Mouse (Mus musculus) heart, postnatal 0 days (tissue): Measurements from ENCODE around the gene Srsf10.

ENCODE experiments used
- CTCF ChIP-seq: IDR thresholded peaks from 2 replicates; pipeline ENCODE4 v1.5.1; 2016; ENCODE audit warnings: antibody characterized with exemption, control low read depth, low read depth
- EP300 ChIP-seq: IDR thresholded peaks from 2 replicates; pipeline ENCODE4 v1.6.1; 2016; ENCODE audit warnings: antibody characterized with exemption, low read depth

DNA sequence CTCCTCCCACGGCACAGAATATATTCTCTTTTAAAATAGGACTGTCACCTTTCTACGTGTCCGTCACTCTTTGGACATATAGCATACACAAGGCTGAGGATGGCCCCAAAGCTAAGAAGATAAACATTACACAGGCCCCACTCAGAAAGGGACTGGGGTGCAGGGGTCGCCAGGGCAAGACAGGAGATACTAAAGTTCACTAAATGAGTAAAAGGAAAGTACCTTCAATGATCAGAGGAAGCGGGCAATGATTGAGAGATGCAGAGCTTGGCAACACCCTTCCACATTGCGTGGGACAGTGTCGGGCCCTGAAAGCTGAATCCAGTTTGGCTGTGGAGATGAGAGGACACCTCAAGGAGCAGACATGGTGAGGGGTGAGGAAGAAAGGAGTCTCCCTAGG is 40.7 kb upstream of the Srsf10 start:
- no peak for TF ChIP-seq CTCF
- no peak for TF ChIP-seq EP300
